Mouse (Mus musculus) ovary, postnatal 10 days (tissue): ENCODE measurements around the gene Fzd10.
A peak's percentile ranks its signal among the peaks of the same experiment; 100 is the strongest.

Source experiments
- DNase-seq: peaks from one replicate; pipeline ENCODE4 v3.0.0; 2022; ENCODE audit warnings: low spot score

Gene Fzd10

DNA sequence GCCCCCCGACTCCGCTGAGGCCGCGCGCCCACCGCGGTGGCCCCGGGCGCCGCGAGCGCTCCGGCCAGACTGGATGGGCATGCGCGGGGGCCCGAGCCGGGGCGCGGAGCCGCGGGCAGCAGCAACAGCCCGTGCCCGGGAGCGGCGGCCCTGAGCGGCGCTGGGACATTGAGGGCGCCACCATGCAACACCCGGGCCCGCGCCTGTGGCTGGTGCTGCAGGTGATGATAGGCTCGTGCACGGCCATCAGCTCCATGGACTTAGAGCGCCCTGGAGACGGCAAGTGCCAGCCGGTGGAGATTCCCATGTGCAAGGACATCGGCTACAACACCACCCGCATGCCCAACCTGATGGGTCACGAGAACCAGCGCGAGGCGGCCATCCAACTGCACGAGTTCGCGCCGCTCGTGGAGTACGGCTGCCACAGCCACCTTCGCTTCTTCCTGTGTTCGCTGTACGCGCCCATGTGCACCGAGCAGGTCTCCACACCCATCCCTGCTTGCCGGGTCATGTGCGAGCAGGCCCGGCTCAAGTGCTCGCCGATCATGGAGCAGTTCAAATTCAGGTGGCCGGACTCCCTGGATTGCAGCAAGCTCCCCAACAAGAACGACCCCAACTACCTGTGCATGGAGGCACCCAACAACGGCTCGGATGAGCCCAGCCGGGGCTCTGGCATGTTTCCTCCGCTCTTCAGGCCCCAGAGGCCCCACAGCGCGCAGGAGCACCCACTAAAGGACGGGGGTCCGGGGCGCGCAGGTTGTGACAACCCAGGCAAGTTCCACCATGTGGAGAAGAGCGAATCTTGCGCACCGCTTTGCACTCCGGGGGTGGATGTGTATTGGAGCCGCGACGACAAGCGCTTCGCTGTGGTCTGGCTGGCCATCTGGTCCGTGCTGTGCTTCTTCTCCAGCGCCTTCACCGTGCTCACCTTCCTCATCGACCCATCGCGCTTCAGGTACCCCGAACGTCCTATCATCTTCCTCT, 684 bp downstream of the Fzd10 start:
- peak; percentile 15 for DNase-seq

DNA sequence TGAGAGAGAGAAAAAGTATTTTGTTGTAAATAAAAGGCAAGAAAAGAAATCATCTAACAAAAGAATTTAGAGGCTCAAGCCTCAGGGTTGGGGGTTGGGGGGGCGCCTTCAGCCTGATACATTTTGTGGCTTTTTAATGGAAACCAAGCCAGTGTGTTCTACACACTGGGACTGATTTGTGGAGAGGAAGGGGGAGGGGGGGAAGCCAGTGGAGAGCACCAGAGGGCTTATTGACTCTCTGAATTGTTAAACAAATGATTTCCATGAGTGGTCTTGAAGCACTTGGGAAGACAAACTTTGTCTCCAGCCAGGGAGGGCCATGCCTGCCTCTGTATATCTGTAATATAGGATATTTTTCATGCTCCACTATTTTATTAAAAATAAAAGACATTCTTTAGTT, 3.0 kb downstream of the Fzd10 start:
- no peak for DNase-seq

DNA sequence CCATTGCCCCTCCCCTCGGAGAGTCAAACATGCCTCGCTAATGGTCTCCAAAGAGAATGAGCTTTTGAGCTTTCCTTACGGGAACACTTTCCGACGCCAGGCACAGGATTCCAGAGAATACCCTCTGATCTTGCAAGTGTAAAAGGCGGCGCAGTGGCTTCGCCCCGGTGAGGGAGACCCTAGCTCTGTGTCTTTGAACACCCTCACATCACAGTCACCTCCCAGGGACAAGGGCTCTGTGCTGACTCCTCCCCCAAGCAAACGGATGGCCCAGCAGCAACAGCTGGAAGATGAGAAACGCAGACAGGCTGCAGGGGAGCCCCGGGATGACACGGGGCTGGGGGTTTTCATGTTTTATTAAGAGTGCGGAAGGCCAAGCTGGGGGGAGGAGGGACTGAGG, 6.0 kb downstream of the Fzd10 start:
- no peak for DNase-seq

DNA sequence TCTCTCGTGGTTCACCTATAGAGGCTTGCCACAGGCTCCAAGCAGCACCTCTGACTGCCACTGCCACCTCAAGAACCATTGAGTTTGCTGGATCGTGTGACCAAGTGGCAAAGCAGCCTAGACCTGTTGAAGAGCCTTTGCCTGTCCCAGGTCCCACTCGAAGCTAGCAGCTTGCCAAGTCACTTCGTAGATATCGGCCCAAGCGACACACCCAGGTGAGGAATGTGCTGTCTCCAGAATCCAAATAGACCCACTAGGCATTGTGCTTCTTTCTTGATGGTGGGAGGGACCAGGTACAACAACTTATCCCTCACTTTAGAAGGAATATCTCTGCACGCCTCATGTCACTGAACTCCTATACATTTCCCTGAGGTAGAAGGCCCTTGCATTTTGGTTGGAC, 8.4 kb downstream of the Fzd10 start:
- no peak for DNase-seq

DNA sequence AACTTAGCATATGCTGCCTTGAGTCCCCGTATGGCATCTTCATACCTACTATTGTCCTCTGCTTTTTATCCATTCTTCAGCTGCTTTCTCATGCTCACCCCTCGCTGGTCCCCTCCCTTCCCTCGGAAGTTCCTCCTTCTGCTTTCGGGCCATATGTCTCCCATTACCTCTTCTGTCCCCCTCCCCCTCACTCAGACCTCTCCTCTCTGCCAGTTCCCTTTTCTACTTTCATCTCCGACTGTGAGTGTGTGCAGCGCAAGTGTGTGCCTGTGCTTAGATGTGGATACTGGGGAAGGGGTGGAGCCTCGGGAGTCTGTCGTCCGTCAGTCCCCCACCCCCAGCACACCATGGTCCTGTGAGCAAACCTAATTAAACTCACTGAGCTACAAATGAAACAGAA, 17.0 kb downstream of the Fzd10 start:
- DNase-seq: no peak

DNA sequence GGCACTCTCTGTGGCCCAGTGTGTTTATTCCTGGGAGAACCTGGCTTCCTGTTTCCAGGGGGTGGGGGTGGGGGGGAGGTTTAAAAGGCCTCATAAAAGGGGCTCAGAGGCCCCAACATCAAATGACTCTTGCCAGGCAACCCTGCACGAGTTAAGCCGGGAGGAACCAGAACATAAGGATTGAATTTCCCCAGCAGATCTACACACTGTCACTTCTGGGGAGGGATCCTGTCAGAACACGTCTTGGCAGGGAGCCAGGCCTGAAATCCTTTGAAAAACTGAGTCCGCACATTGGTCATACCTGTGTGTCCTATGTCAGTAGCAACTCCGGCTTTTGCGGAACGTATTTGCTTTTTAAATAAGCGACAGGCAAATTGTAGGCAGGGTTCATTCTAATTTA, 19.3 kb downstream of the Fzd10 start:
- DNase-seq: no peak

DNA sequence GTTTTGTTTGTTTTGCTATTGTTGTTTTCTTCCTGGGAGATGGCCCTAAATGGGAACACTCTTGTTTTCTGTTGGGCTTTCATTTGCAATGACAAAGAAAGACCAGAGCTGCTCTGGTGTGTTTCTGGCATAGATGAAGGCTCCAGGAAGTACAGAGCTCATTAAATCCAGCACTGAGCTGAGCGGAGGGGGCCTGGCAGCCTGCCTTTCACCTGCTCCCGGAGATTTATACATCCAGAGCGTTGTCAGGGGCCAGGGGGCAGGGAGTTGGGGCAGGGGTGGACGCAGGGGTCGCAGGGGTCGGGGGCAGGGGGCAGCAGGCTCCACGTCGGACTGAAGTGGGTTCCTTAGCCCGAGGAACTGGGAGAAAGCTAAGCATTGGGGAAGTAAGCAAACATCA, 19.8 kb downstream of the Fzd10 start:
- no peak for DNase-seq

DNA sequence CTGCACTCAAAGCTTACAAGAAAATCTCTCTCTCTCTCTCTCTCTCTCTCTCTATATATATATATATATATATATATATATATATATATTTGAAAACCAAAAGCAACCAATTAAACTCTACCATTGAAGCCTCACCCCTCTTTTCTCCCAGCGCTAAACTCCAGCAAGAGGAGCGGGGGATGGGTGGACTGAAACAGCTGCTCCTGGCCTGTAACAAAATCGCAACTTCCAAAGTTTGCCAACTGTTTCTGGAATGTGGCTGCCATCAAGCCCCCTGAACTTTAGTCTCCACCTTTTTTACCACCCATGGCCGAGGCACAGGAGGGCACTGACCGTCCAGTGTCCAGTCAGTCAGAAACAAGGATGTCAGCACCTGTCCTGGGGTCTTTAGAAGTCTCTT, 27.1 kb downstream of the Fzd10 start:
- DNase-seq: no peak

DNA sequence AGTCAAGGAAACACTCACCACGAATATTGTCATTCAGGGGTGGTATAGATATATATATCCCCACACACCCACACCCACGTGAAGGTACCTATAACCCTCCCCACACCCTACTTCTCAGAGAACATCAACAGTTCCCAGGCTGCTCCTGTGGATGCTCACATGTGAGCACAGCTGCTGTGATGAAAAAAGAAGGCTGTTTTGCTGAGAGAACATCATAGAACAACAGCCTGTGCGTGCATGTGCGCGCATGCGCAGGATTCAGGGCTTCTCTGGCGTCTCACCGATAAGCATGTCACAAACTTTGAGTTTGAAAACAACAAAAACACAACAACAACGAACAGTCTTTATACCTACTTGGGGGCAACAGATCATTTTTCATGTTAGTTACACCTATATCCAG, 36.0 kb downstream of the Fzd10 start:
- no peak for DNase-seq

DNA sequence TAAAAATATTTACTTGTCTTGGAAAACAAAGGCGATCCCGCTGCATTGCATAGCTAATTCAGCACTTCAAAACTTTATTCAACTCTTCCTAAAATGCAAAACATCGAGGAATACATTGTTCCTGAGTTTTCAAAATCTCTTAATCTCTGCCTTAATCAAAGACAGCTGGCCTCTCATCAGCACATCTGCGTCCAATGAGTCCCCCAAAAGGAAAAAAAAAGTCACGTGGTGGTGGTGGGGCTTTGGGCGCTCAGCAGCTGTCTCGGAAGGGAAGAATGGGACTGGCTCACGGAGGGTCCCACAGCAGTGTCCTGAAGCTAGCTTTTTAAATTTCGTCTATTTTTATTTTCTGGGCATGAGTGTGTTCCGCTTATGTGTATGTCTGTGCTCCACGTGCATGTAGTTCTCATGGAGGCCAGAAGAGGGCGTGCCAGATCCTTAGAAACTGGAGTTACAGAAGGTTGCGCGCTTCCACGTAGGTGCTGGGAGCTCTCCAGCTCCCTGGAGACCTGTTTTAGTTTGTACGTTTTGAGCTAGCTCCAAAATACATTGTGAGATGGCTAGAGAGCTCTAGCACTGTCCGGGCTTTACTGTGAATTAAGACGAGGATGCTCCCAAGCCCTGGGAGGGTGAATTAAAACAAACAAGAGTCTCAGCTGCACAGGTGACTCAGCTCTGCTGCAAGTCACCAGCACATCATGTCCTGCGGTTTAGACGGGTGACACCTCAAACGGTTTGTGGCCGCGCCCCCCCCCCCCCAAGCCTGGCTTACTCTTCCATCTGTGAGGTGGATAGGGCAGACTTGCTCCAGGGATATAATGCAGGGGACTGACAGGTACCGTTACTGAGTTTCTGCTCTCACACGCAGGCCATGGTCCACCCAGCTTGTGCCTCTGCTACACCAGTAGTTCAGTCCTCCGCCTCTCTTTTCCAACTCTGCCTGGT, 36.7 kb downstream of the Fzd10 start:
- no peak for DNase-seq

DNA sequence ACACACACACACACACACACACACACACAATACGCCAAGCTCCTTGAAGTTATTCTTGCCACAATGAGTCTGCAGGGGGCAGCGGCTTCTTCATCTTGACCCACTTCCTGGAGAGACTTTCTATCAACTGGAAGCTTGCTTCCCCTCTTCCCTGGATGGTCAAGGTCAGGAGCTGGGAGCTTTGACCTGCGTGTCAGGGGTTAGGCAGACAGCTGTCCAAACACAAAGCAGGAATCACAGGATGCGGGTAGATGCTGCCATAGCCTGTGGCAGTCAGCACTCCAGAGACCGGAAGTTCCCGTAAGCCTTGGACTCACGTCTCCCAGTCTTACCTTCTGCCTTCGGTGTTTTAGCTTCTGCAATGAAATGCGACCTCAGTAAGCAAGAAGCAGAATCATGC, 38.1 kb downstream of the Fzd10 start:
- no peak for DNase-seq

DNA sequence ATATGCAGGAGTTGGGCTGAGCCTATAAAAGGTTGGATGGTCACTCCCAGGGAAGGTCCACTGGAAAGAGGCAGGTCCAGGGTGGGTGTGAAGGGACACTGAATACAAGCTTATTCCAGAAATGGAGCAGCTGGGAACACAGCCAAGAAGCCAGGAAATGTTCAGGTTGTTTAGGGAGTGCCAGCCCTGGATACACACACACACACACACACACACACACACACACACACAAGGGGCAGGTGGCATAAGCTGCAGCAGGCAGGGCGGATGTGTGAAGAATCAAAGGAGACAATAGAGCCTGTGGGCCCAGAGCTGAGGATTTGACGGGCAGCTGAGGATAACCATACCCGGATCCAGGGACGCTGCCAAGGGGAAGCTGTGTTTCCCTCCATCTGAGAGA, 42.4 kb downstream of the Fzd10 start:
- no peak for DNase-seq

DNA sequence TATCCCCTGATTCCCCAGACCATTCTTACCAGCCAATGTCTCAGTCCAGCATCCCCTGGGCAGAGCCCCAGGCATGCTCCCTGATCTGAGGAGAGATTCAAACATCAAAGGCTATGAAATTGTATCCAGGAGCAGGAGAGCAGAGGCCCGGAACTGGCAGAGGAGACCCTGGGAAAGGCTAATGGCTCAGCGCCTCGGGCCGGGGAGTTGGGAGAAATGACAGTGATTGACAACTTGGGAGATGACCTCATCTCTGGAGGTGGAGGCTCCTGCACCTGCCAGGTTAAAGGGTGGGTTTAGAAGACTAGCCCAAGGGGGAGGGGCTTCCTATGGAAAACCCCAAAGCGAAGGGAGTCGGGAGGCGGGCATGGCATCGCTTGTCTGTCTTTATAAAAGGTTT, 45.1 kb downstream of the Fzd10 start:
- DNase-seq: no peak

DNA sequence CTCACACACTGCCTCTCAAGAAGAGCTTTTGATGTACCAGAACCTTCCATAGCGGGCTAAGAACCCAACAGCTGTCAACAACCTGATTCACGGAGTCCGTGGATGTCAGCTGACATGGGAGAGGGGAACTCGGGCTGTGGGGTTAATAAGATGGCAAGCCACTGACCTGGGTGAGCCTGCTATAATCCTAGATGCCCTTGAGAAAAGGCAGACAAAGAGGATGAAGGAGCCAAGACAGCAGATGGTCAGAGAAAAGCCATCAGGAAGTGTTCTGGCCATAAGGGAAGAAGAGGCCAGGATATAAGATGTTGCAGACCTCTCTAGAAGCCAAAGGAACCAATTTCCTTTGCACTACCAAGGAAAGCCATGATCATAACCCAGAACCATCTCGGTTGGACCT, 45.6 kb downstream of the Fzd10 start:
- no peak for DNase-seq

DNA sequence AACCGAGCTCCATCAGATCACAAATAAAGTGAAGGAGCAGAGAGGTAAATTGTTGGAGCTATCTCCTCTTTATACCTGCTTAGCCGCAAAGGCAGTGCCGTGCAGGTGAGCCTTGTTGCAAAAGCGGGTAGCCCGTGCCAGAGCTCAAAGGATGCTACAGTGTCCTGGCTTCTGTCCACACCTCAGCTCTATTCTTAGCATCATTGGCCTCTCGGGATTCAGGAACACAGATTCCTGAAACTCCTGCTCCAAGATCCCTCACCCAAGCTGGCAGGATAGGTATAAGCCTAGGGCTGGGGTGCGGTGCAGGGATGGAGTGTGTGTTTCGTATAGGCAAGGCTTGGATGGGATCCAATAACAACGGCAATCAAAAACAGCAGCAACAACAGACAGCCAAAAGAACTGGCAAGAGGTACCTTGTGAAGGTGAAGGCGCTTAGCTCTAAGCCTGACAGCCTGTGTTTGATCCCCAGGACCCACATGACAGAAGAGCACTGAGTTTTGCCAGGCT, 46.6 kb downstream of the Fzd10 start:
- DNase-seq: no peak

DNA sequence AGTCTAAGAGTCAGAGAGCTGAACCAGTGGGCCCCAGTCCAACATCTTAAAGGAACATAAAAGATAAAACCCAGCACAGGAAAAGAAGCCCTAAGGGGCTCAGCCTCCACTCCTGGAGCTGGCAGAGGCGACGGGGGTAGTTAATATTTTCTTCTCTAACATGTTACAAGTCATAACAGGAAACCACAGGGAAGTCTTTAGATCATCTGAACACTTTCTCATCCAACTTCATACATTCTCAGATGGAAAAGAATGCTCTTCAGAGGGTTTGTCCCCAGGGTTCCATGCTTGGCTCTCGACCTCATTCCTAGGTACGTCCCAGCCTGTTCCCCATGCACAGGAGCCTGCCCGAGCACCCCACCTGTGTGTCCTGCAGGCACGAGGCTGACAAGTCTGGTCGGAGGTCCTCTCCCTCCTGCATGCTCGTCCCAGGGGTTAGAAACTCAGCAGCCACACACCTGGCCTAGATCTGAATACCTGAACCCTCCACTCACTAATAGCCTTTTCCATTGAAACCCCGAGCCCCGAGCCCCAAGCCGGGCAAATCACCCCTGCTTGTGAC, 48.8 kb downstream of the Fzd10 start:
- DNase-seq: no peak
